Comparison of ENCODE assay signal across 17 mouse cellular contexts in the genomic region with DNA sequence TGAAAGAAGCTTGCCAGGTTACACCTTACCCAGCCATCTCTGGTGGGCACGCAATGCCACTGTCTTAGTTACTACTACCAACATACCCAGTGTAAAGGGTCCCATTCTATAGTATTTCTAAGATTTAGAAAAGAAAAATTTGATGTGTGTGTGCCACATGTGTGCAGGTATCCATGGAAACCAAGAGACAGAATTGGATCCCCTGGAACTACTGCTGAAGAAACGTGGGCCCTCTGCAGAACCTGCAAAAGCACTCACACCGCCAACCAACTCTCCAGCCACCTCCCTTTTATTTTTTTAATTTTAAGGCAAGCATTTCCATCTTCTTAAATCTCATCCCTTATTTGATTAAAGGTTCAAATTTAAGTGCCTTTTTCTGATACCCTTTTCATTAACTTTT.
"Had no signal": no experiment of that assay in that cellular context is flagged by ENCODE, and none has a peak within 500 bp of the region (broad histone marks: within the 10 kb centered on the region; RNA-seq: fewer than 3 reads in every experiment).

No protein-coding gene starts in this region.

- H3K27ac ChIP-seq: liver, embryonic 12.5 days; liver, embryonic 14.5 days; macrophage; midbrain, embryonic 12.5 days; neural tube, embryonic 12.5 days; stomach, embryonic 15.5 days; stomach, postnatal 0 days had no signal

- DNase-seq: lung, adult 18-20 months; lung, embryonic 14.5 days; lung, postnatal 10 days; midbrain, embryonic 14.5 days; right cerebral cortex, postnatal 14 days; spleen, adult 18-20 months; thymus, adult 18-20 months; thymus, postnatal 14 days; thymus, postnatal 36 days had no signal

- H3K9ac ChIP-seq: liver, embryonic 12.5 days; liver, embryonic 14.5 days; lung, embryonic 14.5 days; midbrain, embryonic 12.5 days; neural tube, embryonic 12.5 days; stomach, embryonic 15.5 days had no signal

- H3K9me3 ChIP-seq: liver, embryonic 12.5 days; megakaryocyte, embryonic 14.5 days; midbrain, embryonic 12.5 days; neural tube, embryonic 12.5 days; stomach, embryonic 15.5 days had no signal

- H3K4me1 ChIP-seq: neural tube, embryonic 12.5 days; stomach, embryonic 15.5 days had no signal

- H3K4me2 ChIP-seq: liver, embryonic 12.5 days; lung, embryonic 14.5 days; midbrain, embryonic 12.5 days; neural tube, embryonic 12.5 days; stomach, embryonic 15.5 days had no signal

- H3K4me3 ChIP-seq: liver, embryonic 12.5 days; megakaryocyte, embryonic 14.5 days; midbrain, embryonic 12.5 days; neural tube, embryonic 12.5 days; stomach, embryonic 15.5 days had no signal

- H3K27me3 ChIP-seq: liver, embryonic 12.5 days; megakaryocyte, embryonic 14.5 days; midbrain, embryonic 12.5 days; neural tube, embryonic 12.5 days; stomach, embryonic 15.5 days had no signal

- ATAC-seq: liver, embryonic 12.5 days had no signal
